Mouse (Mus musculus): Measurements from ENCODE around the gene Rtn1.

DNA sequence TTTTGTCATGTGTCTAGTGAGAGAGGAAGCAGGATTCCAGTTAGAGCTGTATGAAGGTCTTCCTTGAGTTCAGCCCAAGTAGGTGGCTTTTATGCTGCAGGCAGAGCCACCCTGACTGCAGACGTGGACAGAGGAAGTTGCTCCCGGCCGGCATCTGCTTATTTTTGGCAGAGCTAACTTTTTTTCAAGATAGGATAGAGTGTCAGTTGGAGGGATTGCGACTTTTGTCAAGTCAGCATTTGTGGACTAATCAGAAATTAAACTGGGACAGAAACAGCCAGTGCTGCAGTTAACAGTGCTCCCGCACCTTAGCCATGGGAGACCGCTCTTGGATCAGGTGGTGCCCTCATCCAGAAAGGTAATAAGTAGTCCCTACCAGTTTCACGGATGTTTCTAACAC, 211.4 kb downstream of the Rtn1 start:
- TF ChIP-seq POLR2A (IDR thresholded peaks at IDR 0.05; ENCODE audit: borderline replicate concordance, insufficient read depth, low read length) (no peak), CTCF (IDR thresholded peaks at IDR 0.05; ENCODE audit: borderline replicate concordance, insufficient read depth, low read depth, low read length) (no peak)

Measured in cerebellum, adult 2 months (tissue).